Mouse (Mus musculus): ENCODE data around the gene Brdt.
"Not testable (repeated sequence)": the region's sequence is repeated elsewhere in the genome, so short reads cannot be mapped to it uniquely, and the experiment has no call there.

The Brdt gene

GRCm38 (mm10) chr5:107340404-107340803, 9.4 kb downstream of the Brdt start:
- DNase-seq, result no peak

GRCm38 (mm10) chr5:107342891-107343290, 11.9 kb downstream of the Brdt start:
- no peak for DNase-seq

DNA sequence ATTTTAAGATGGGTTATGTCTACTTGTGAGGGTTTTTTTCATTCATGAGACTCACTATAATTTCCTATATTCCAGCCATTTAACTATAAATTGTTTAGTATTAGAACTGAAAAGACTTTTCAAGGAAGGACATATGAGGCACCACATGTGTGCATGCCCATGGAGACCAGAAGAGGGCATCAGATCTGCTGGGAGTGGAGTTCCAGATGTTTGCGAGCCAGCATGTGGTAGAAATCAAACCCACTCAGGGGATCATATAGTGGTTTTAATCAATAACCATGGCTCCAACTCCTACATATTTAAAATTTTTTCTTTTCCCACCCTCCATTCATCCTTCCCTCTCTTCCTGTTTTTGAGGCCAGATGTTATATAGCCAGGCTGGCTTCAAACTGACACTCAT, 15.3 kb downstream of the Brdt start:
- DNase-seq, result no peak

- no peak for DNase-seq
Observed at GRCm38 (mm10) chr5:107352566-107352965, 21.6 kb downstream of the Brdt start.

- no peak for DNase-seq
Observed at GRCm38 (mm10) chr5:107353981-107354380, 23.0 kb downstream of the Brdt start.

DNA sequence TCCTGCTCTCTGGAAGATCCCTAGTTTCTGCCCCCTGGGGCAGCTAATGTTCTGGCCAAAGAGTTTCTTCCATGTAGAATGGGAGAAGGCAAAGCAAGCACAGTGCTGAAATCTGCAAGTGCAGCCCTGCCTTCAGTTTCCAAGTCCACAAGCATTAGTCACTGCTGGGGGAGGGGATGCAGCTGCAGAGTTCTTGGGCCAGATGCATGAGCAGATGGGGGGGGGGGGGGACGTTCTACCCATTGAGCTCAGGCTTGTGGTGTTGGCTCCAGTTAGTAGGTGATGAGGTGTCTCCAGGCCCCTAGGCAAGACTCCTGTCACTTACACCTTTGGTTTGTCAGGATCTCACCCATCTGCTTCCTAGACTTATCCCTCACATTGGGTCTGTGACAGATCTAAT, 24.8 kb downstream of the Brdt start:
- no peak for DNase-seq

GRCm38 (mm10) chr5:107357723-107358122, 26.8 kb downstream of the Brdt start:
- DNase-seq, result no peak

- peak; percentile 91 to 93 for DNase-seq
Observed at GRCm38 (mm10) chr5:107359395-107360053, 28.6 kb downstream of the Brdt start.

DNA sequence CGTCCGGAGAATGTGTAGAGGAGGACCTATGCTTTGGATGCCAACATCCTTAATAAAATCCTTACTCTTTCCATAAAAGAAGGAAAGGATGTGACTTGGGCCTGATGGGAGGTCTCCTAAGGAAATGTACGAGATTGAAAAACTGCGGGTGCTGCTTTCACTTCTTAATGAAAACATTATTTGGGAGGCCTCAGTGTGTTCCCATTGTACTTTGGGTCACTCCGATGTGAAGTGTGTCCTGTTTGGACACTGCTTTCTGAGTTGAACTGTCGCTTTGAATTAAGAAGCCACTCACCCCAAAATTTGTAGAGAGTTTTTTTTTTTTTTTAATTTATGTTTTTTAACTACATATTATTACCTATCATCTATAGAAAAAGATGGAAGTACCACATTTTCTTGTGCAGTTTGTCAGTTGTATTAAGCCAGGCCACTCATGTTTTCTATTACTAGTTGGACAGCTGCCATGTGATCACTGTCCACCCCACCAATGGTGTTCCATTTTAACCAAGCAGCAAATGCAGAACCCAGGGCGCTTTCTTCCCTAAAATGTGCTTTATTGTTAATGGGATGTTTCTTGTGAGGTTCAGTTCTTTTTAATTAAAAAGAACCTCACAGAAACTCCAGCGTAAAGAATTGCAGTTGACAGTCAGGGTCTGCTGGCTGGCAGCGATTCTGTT, 29.2 kb downstream of the Brdt start:
- peak; percentile 14 to 18 for DNase-seq

GRCm38 (mm10) chr5:107370040-107370439, 39.1 kb downstream of the Brdt start:
- DNase-seq, result no peak

GRCm38 (mm10) chr5:107371335-107371734, 40.4 kb downstream of the Brdt start:
- DNase-seq, result no peak

DNA sequence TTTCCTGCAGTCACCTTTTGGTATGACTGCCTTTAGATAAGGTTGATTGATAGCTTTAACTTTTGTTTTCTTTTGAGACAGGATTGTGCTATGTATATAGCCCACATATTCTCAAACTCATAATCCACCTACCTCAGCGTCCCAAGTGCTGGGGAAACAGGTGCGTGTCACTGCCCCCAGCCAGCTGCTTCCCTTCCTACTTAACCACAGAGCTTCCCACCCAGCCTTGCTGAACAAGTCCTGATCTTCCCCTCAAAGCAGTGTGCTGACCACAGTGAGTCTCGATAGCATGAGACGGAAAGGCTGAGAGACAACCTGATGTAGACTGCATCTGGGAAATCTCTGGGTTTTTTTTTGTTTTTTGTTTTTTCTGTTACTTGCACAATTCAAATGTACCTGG, 42.3 kb downstream of the Brdt start:
- DNase-seq, result no peak

DNA sequence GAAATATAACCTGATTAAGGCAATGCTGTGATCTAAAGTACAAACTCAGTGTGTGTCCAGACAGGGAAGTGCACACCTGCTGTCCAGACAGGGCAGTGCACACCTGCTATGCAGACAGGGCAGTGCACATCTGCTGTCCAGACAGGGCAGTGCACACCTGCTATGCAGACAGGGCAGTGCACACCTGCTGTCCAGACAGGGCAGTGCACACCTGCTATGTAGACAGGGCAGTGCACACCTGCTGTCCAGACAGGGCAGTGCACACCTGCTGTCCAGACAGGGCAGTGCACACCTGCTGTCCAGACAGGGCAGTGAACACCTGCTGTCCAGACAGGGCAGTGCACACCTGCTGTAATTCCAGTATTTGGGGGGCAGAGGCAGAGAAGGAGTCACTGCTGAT, 55.5 kb downstream of the Brdt start:
- not testable (repeated sequence) for DNase-seq

DNA sequence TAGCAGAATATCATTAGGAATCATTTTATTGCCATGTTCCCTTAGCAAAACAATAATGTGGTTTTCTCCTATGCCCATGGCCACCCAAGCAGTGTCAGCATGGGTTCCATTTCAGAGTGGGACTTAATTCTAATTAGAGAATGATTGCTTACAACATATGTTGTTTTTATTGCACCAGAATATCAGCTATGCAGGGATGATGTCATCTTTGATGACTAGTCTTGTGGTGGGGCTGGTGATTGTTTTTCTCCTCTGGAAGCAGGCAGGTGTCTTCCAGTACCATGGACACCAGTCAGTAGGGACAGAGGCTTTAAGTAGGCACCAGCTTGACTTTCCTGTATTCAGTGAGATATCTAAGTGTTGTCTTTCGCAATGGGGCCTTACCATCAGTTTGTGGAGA, 56.8 kb downstream of the Brdt start:
- no peak for DNase-seq

GRCm38 (mm10) chr5:107389373-107389772, 58.4 kb downstream of the Brdt start:
- no peak for DNase-seq

GRCm38 (mm10) chr5:107394437-107394836, 63.5 kb downstream of the Brdt start:
- no peak for DNase-seq

GRCm38 (mm10) chr5:107402436-107402835, 71.5 kb downstream of the Brdt start, which contains the start of gene Ephx4:
Gene Ephx4, plus strand, starts transcription at chr5:107402736.
- no peak for DNase-seq

DNA sequence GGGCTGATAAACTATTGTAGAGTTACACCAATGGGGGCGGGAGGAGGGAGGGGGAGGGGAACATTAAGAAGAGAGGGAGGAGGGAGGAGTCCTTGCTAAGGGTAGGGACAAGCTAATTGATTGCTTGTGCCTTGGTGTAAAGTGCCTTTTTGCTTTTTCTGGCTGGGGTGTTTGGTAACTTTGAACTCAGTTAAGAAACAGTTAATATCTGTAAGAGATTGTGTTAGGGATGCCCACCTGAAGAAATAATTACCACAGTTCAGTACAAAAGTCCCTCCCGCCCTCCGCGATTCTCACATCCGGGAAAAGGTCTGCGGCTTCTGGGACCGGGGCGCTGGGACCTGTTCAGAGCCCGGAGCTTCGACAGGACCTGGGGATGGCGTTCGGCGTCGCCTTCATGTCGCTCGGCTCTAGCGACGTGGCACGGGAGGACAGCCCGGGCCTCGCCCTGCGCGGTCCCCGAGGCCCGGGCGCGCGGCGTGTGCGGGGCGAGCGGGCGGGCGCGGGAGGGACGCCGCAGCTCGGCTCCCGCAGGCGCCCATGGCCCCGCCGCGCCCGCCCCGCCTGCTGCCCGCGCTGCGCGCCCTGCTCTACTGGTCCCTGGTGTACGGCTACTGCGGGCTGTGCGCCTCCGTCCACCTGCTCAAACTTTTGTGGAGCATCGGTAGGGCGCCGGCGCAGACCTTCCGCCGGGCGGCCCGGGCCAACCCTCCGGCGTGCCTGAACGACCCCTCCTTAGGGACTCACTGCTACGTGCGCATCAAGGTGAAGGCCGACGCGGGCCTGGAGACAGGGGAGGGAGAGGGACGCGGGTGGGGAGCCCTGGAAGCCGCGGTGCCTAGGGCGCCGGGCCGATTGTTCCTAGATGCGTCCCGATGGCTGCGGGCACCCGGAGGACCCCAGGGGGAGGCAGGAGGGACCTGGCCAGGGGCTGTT, 72.3 kb downstream of the Brdt start:
- DNase-seq, result peak; percentile 58 to 71

GRCm38 (mm10) chr5:107403947-107404684, 73.2 kb downstream of the Brdt start:
- peak; percentile 61 to 77 for DNase-seq

- no peak for DNase-seq
Observed at GRCm38 (mm10) chr5:107405361-107405760, 74.4 kb downstream of the Brdt start.

GRCm38 (mm10) chr5:107410305-107410704, 79.3 kb downstream of the Brdt start:
- no peak for DNase-seq

DNA sequence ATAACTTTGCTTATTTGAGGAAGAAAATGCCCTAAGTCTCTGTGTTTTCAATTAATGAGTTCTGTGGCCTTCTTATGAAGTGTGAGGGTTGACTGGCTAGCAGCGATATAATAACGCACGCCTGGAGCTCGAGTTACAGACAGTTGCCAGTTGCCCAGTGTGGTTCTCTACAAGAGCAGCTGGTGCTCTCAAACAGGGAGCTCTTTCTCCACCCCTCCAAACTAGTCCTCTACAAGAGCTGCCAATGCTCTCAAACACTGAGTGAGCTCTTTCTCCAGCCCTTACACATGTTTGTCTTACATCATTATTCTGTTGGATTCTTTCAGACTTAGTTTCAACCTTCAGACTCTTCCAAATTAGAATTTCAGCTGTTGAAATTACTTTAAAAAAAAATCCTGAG, 80.4 kb downstream of the Brdt start:
- peak; percentile 34 to 60 for DNase-seq

DNA sequence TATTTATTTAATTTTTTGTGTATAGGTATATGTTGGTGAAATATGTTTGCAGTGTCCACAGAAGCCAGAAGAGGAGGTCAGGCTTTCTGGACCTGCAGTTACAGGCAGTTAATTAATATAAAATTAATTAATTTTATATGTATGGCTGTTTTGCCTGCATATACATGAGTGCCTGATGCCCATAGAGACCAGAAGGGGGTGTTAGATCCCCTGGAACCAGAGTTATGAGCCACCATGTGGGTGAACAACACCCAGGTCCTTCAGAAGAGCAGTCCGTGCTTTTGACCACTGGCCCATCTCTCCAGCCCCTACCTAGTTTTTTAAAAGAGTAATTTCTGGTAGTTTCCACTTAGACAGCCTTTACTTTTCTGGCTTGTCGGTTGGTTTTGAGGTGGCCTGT, 81.3 kb downstream of the Brdt start:
- DNase-seq, result no peak
